Mouse (Mus musculus) ES-Bruce4 (cell line): ENCODE results near the gene Kif5a. TPM values are rescaled to one million over a fixed set of nuclear protein-coding genes. Genes with fewer than 3 reads are reported as not detected.

Experiments
- H3K27ac ChIP-seq: 2 replicates; pipeline ENCODE4 v1.5.1; 2012; ENCODE audit warnings: low read length, inconsistent platforms; ENCODE audit not compliant: insufficient read depth
- H3K27me3 ChIP-seq: 2 replicates; pipeline ENCODE4 v1.6.1; 2012; ENCODE audit warnings: mild to moderate bottlenecking, low read length, inconsistent platforms; ENCODE audit not compliant: control insufficient read depth, poor library complexity, insufficient read depth, severe bottlenecking
- H3K36me3 ChIP-seq: 2 replicates; pipeline ENCODE4 v1.6.1; 2012; ENCODE audit warnings: inconsistent platforms, mild to moderate bottlenecking, low read length, moderate library complexity; ENCODE audit not compliant: control insufficient read depth, poor library complexity, insufficient read depth, severe bottlenecking
- H3K4me1 ChIP-seq: one replicate; pipeline ENCODE4 v1.8.1; 2011; ENCODE audit warnings: low read length; ENCODE audit not compliant: control insufficient read depth, insufficient read depth
- H3K4me3 ChIP-seq: 2 replicates; pipeline ENCODE4 v1.5.1; 2011; ENCODE audit warnings: low read depth, mild to moderate bottlenecking, low read length
- H3K9ac ChIP-seq: 2 replicates; pipeline ENCODE4 v1.6.1; 2012; ENCODE audit warnings: low read depth, mild to moderate bottlenecking, inconsistent platforms; ENCODE audit not compliant: poor library complexity, severe bottlenecking
- H3K9me3 ChIP-seq: replicated peaks from 2 replicates; pipeline ENCODE4 v1.6.1; 2012; ENCODE audit warnings: mild to moderate bottlenecking, low read length, inconsistent platforms; ENCODE audit not compliant: control insufficient read depth, poor library complexity, insufficient read depth, severe bottlenecking
- CTCF ChIP-seq: IDR thresholded peaks from one replicate; pipeline ENCODE4 v1.8.1; 2011; ENCODE audit warnings: low read depth, low read length
- EP300 ChIP-seq: IDR thresholded peaks from 2 replicates; pipeline ENCODE4 v1.6.1; 2011; ENCODE audit warnings: low read depth, low read length; ENCODE audit not compliant: insufficient read depth
- POLR2A ChIP-seq: IDR thresholded peaks from one replicate; pipeline ENCODE4 v1.8.1; 2011; ENCODE audit warnings: low read length; ENCODE audit not compliant: insufficient read depth
- polyA plus RNA-seq: library from polyadenylated mRNA; stranded (reverse); fragments of >200 nt; gene quantifications from 2 replicates; pipeline ENCODE4 v1.2.4, GENCODE M21; 2011; ENCODE audit warnings: low read depth; ENCODE audit not compliant: missing spikeins, insufficient read depth, insufficient read length

The Kif5a gene
- polyA plus RNA-seq, 1 experiment = 7.3 TPM

DNA sequence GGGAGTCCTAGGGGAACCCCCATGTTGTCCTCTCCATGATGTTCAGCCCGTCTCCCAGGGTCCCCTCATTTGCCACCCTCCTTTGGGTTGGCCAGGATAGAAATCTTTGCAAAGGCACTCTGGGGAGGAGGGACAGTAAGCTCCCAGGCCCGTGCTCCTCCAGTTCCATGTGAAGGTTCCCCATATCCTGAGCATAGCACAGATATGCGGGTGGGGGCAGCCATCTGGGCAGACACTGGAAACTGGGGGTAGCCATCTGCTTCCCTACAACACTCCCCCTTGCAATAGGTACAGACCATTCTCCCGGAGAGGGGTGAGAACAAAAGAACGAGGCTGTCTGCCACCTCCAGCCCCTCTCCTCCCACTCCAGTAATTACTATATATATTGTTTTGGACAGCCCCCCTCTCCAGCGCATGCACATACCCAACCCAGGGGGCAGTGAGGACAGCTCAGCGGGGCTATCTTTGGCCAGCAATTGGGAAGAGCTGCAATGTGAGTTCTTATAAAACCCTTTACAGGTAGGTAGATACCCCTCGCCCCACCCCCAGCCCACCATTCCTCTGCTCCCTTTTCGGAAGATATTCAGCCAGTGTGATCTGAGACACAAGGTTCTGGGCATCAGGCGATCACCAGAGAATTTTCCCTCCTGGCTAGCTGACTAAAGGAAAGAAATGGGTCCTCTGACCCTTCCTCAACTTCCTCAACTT, 75.6 kb downstream of the Kif5a start:
- no peaks in the 10 kb centered on the region for H3K27me3 ChIP-seq
- H3K27ac ChIP-seq = no peak overlapping the region
- peaks cover 6% of the 10 kb centered on the region for H3K4me1 ChIP-seq
- TF ChIP-seq POLR2A = no peak
- TF ChIP-seq EP300 = no peak
- TF ChIP-seq CTCF = no peak
- H3K36me3 ChIP-seq = no peaks in the 10 kb centered on the region
- H3K9ac ChIP-seq = peak overlapping the region; percentile 93
- no peaks in the 10 kb centered on the region for H3K9me3 ChIP-seq
- peak overlapping the region; percentile 89 for H3K4me3 ChIP-seq

DNA sequence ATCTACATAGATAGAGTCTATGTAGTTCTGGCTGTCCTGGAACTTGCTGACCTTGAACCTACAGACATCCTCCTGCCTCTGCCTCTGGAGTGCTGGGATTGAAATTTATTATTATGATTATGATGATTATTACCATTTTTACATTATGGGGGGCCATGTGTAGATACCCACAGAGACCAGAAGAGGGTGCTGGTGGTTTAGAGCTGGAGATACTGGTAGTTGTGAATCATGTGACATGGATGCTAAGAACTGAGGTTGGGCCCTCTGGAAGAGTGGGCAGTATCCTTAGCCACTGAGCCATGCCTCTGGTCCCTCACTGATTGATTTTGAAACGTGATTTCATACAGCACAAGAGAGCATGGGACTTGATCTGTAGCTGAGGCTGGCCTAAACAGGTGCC, 76.7 kb downstream of the Kif5a start:
- no peaks in the 10 kb centered on the region for H3K36me3 ChIP-seq

DNA sequence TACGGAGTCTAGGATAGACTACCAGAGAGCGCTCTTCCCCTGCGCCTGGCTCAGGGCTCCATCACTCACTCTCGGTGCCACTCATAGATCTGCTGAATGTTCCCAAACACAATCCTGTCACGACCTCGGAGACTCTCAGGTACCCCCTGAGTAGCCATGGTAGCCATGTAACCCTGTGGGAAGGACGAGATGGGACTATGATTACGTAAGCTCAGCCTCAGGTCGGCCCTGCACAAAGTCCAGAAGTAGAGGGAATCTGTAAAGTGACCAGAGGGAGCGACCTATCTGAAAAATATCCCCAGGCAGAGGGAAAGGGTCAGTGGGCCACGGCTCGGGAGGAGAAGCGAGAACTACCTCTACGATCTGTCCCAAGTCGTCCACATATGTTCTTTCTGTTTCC, 77.6 kb downstream of the Kif5a start:
- H3K27ac ChIP-seq = no peak overlapping the region
- no peaks in the 10 kb centered on the region for H3K9me3 ChIP-seq
- TF ChIP-seq POLR2A (no peak), EP300 (no peak), CTCF (no peak)
- H3K9ac ChIP-seq = no peak overlapping the region
- H3K4me3 ChIP-seq = no peak overlapping the region
- no peaks in the 10 kb centered on the region for H3K27me3 ChIP-seq
- H3K4me1 ChIP-seq = peaks cover 6% of the 10 kb centered on the region
- no peaks in the 10 kb centered on the region for H3K36me3 ChIP-seq

More for the DNA sequence above, 76.7 kb downstream of the Kif5a start:
- no peaks in the 10 kb centered on the region for H3K9me3 ChIP-seq
- H3K4me3 ChIP-seq = no peak overlapping the region
- no peak overlapping the region for H3K9ac ChIP-seq
- TF ChIP-seq POLR2A (no peak), CTCF (no peak), EP300 (no peak)
- peaks cover 6% of the 10 kb centered on the region for H3K4me1 ChIP-seq
- H3K27ac ChIP-seq = no peak overlapping the region
- no peaks in the 10 kb centered on the region for H3K27me3 ChIP-seq

DNA sequence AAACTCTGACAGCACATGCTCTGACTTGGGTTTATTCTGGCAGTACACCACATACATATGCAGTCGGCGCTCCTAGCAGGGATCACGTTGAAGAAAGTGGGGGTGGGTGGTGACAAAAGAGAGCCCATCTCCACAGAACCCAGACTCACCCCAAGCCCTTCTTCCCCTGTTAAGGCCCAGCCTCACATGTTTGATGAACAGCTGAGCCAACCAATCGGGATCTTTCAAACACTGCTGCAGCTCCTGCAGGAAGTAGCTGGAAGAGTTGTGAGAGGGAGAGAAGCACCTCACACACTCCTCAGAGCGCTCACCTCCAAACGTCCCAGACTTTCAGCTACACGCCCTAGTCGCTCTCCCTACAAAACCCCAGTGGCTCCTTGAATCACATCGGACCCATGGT, 78.0 kb downstream of the Kif5a start:
- no peaks in the 10 kb centered on the region for H3K27me3 ChIP-seq
- no peaks in the 10 kb centered on the region for H3K36me3 ChIP-seq
- no peak overlapping the region for H3K27ac ChIP-seq
- H3K9ac ChIP-seq = no peak overlapping the region
- H3K4me3 ChIP-seq = no peak overlapping the region
- H3K4me1 ChIP-seq = peaks cover 6% of the 10 kb centered on the region
- no peaks in the 10 kb centered on the region for H3K9me3 ChIP-seq
- TF ChIP-seq POLR2A (no peak), EP300 (no peak), CTCF (no peak)

DNA sequence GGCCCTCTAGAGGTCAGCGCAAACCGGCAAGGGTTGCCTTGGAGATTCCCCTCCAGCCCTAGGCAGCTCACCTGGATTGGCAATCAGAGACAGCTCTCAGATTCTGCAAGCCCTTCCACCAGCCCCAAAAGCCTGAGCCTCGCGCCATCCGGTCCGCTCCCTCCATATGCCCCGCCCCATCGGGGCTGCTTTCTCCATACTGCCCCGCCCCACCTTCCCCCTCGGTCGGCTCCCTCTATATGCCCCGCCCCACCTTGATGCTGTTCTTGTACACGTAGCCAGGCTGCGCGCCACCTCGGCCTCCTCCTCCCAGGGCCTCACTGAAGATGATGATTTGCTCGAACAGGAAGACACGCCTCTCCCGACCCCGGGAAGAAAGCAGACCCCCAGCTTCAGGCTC, 79.4 kb downstream of the Kif5a start:
- peak overlapping the region; percentile 34 for H3K27ac ChIP-seq
- H3K9me3 ChIP-seq = no peaks in the 10 kb centered on the region
- TF ChIP-seq CTCF (no peak), EP300 (0 out of 2 replicates have a peak, but pooled peaks have one; percentile 5)
- 0 out of 2 replicates have a peak overlapping the region, but pooled peaks have one; percentile 5 for H3K9ac ChIP-seq
- peaks cover 7% of the 10 kb centered on the region for H3K4me1 ChIP-seq
- H3K27me3 ChIP-seq = no peaks in the 10 kb centered on the region
- peak overlapping the region; percentile 49 for H3K4me3 ChIP-seq
- H3K36me3 ChIP-seq = no peaks in the 10 kb centered on the region

DNA sequence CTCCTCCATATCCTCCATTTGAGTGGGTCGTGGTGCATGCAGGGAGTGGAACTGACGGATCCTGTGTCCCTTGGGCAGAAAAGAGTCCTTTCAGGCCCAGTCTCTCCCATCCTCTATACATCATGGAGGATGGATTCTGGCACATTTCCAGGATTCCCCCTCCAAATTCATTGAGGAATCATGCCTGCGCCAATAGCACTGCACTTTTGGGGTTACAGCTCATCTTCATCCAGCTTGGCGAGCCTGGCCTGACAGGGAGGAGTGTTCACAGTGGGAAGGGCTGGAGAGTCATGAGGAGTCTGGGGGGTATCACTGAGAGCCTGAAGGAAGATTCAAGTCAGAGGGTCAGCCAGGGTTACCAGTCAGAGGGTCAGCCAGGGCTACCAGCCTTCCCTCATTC, 80.5 kb downstream of the Kif5a start:
- TF ChIP-seq EP300 (no peak), CTCF (no peak), POLR2A (no peak)
- Histone ChIP-seq H3K9ac (no peak overlapping the region), H3K9me3 (no peaks in the 10 kb centered on the region), H3K4me1 (peaks cover 7% of the 10 kb centered on the region), H3K27me3 (no peaks in the 10 kb centered on the region; the same call in 1 of the 2 replicates), H3K27ac (no peak overlapping the region), H3K4me3 (no peak overlapping the region), H3K36me3 (no peaks in the 10 kb centered on the region)
